Mouse (Mus musculus) liver, adult 2 months (tissue): ENCODE results near the gene Mbd4.

Experiments
- CTCF ChIP-seq: fragments of 200-500 bp; IDR thresholded peaks from 2 replicates; pipeline ENCODE4 v1.5.1; 2011; ENCODE audit warnings: low read depth, low read length, control low read depth
- POLR2A ChIP-seq: fragments of 200-500 bp; IDR thresholded peaks from 2 replicates; pipeline ENCODE4 v1.6.1; 2011; ENCODE audit warnings: low read length, control low read depth; ENCODE audit not compliant: insufficient read depth; ENCODE audit errors: extremely low read depth

DNA sequence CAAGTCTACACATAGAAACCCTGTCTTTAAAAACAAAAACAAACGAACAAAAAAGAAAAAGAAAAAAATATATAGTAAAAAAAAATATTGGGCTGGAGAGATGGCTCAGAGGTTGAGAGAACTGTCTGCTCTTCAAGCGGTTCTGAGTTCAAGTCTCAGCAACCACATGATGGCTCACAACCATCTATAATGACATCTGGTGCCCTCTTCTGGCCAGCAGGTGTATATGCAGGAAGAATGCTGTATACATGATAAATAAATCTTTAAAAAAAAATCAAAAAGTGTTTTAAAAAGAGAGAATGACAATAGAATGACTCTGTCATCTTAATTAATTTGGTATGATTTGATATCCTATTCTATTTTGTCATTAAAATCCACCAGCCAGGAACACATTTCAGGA lies 1.3 kb upstream of the Mbd4 start:
- 0 out of 2 replicates have a peak, but pooled peaks have one; percentile 15 for TF ChIP-seq CTCF
- TF ChIP-seq POLR2A: no peak
